Mouse (Mus musculus) neural tube, embryonic 13.5 days (tissue): ENCODE data around the gene Pde9a. TPM values are rescaled to one million over a fixed set of nuclear protein-coding genes. Genes with fewer than 3 reads are reported as not detected.

Experiments used
- ATAC-seq: fragments of 200-750 bp; cut with Nextera tagmentation; 2 replicates; pipeline ENCODE4 v1.8.0; 2017; ENCODE audit warnings: low read depth, mild to moderate bottlenecking, moderate TSS enrichment, moderate library complexity
- H3K27ac ChIP-seq: fragments of 300-500 bp; sonication (generic); replicated peaks from 2 replicates; pipeline ENCODE4 v1.5.1; 2015; ENCODE audit warnings: moderate library complexity, mild to moderate bottlenecking, inconsistent platforms
- H3K27me3 ChIP-seq: fragments of 300-500 bp; sonication (generic); 2 replicates; pipeline ENCODE4 v1.6.1; 2015; ENCODE audit warnings: mild to moderate bottlenecking, inconsistent platforms
- H3K36me3 ChIP-seq: fragments of 300-500 bp; sonication (generic); 2 replicates; pipeline ENCODE4 v1.6.1; 2015; ENCODE audit warnings: mild to moderate bottlenecking, inconsistent platforms
- H3K4me1 ChIP-seq: fragments of 300-500 bp; sonication (generic); replicated peaks from 2 replicates; pipeline ENCODE4 v1.6.1; 2015; ENCODE audit warnings: inconsistent platforms
- H3K4me2 ChIP-seq: fragments of 300-500 bp; sonication (generic); 2 replicates; pipeline ENCODE4 v1.6.1; 2015; ENCODE audit warnings: inconsistent platforms, mild to moderate bottlenecking, moderate library complexity
- H3K4me3 ChIP-seq: fragments of 300-500 bp; sonication (generic); 2 replicates; pipeline ENCODE4 v1.5.1; 2015; ENCODE audit warnings: mild to moderate bottlenecking, inconsistent platforms
- H3K9ac ChIP-seq: fragments of 300-500 bp; sonication (generic); 2 replicates; pipeline ENCODE4 v1.6.1; 2015; ENCODE audit warnings: moderate library complexity, mild to moderate bottlenecking, inconsistent platforms
- H3K9me3 ChIP-seq: fragments of 300-500 bp; sonication (generic); 2 replicates; pipeline ENCODE4 v1.6.1; 2016; ENCODE audit warnings: inconsistent platforms
- WGBS: fragments of 180-500 bp; shearing (Covaris S2); methylation state at CpG from one replicate; pipeline ENCODE4 v1.1.7; 2015; 5-methylcytosine and 5-hydroxymethylcytosine counted together
- polyA plus RNA-seq: library from polyadenylated mRNA; unstranded; fragments of >200 nt; fragmentation: Nextera tagmentation; extraction: Ambion mirVana; gene quantifications from 2 replicates; pipeline ENCODE4 v1.2.1, GENCODE M21; 2015

Pde9a gene
- polyA plus RNA-seq, 1 experiment from 2014 or later: 34.7 TPM

DNA sequence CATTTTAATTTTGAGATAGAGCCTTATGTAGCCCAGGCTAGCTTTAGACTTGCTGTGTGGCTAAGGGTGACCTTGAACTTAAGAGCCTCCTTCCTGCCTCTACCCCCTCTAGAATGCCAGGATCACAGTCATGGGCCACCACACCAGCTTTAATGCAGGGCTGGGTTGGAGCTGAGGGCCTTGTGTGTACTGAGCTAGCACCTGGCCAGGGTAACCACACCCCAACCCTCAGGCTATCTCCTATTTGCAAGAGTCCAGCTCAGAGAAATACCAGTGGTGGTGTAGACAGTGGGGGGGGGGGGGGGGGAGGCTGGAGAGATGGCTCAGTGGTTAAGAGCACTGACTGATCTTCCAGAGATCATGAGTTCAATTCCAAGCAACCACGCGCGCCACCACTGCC lies 139.8 kb downstream of the Pde9a start:
- WGBS: 98% methylated on average over 3 of the region's 3 CpGs
- H3K36me3 ChIP-seq: peaks cover 58% of the 10 kb centered on the region

More for the DNA sequence above, 139.8 kb downstream of the Pde9a start:
- Histone ChIP-seq H3K9ac (no peak overlapping the region), H3K9me3 (no peaks in the 10 kb centered on the region), H3K4me3 (no peak overlapping the region), H3K4me1 (peaks cover 29% of the 10 kb centered on the region), H3K27ac (no peak overlapping the region), H3K4me2 (no peak overlapping the region), H3K27me3 (no peaks in the 10 kb centered on the region)
- no peak for ATAC-seq

Other genes starting within 250 kb of the Pde9a start
- not detected in 2 replicates for gene Tff2, start 241.9 kb upstream of the Pde9a start, polyA plus RNA-seq
- gene Tff1, start 220.9 kb upstream of the Pde9a start, polyA plus RNA-seq: not detected in 2 replicates
- not detected in 2 replicates for gene Tmprss3, start 187.2 kb upstream of the Pde9a start, polyA plus RNA-seq
- gene Ubash3a, start 178.3 kb upstream of the Pde9a start, polyA plus RNA-seq: not detected in 2 replicates
- gene Rsph1, start 108.8 kb upstream of the Pde9a start, polyA plus RNA-seq: 2.2 and 2.3 TPM in 2 replicates
- gene Slc37a1, start 99.4 kb upstream of the Pde9a start, polyA plus RNA-seq: 13.3 and 14.6 TPM in 2 replicates
- gene Wdr4, start 133.8 kb downstream of the Pde9a start, polyA plus RNA-seq: 31.7 and 32.1 TPM in 2 replicates
- 405 and 454 TPM in 2 replicates for gene Ndufv3, start 133.9 kb downstream of the Pde9a start, polyA plus RNA-seq
- gene Pknox1, start 178.5 kb downstream of the Pde9a start, polyA plus RNA-seq: 48.0 and 52.6 TPM in 2 replicates